In the genomic region with DNA sequence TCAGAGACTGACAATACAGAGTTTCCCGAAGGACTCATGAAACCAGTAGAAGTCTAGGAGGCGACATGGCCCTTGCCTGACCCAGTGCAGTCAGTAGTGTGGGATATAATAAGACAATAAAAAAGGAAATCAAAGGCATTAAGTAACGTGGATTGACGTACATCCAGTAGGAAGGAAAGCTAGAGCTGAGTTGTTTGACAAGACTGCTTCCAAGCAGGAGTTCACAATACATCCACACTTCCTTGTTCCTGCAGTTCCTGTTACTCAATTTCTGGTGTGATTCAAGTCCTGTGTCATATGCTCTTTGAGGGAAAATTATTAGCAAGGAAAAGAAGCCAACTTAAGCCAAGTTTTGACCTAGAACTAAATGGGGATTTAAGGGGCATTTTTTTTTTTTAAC, we compare ENCODE assay signal across 7 mouse cellular contexts. TPM values are rescaled to one million over a fixed set of nuclear protein-coding genes. Genes with fewer than 3 reads are reported as not detected.
DNase-seq lines count a peak whose midpoint lies in the region; ATAC-seq and TF ChIP-seq lines count a peak whose summit lies in the region.

No protein-coding gene starts in this region.

- no peak for TF ChIP-seq EP300 in MEL (IDR thresholded peaks at IDR 0.05; ENCODE audit: low read depth in 1 of 2, low read length in 2 of 2)

- H3K9ac ChIP-seq in MEL (ENCODE audit: control insufficient read depth, low read depth, low read length, poor library complexity, severe bottlenecking) = peak overlapping the region; percentile 85; the same call in 1 of the 2 replicates
- H3K9ac ChIP-seq in hindbrain, embryonic 14.5 days = peak overlapping the region; percentile 79

- H3K4me3 ChIP-seq in MEL (ENCODE audit: control insufficient read depth in 1 of 2, insufficient read depth in 1 of 2, low read depth in 2 of 2, low read length in 2 of 2) = peak overlapping the region in 1 of 2 experiments; percentile 89; a peak in 2 of 4 replicates
- peak overlapping the region; percentile 87; the same call in 1 of the 2 replicates for H3K4me3 ChIP-seq in embryonic facial prominence, embryonic 10.5 days
- peak overlapping the region; percentile 81 for H3K4me3 ChIP-seq in hindbrain, embryonic 14.5 days (replicated peaks; ENCODE audit: low read length)
- peak overlapping the region; percentile 79 for H3K4me3 ChIP-seq in macrophage (ENCODE audit: inconsistent target)

- peaks cover 0 to 36% of the 10 kb centered on the region in 2 experiments for H3K36me3 ChIP-seq in MEL (ENCODE audit: control insufficient read depth in 1 of 2, insufficient read depth in 2 of 2, low read length in 2 of 2)
- H3K36me3 ChIP-seq in embryonic facial prominence, embryonic 10.5 days (replicated peaks) = 0 out of 2 replicates have a peak, but pooled peaks cover 12% of the 10 kb centered on the region
- no peaks in the 10 kb centered on the region for H3K36me3 ChIP-seq in hindbrain, embryonic 14.5 days (replicated peaks; ENCODE audit: control insufficient read depth, insufficient read depth)
- no peaks in the 10 kb centered on the region for H3K36me3 ChIP-seq in macrophage (ENCODE audit: inconsistent target)

- 88% methylated on average over 4 of the region's 4 CpGs for WGBS in embryonic facial prominence, embryonic 10.5 days
- 73% methylated on average over 4 of the region's 4 CpGs for WGBS in hindbrain, embryonic 14.5 days
- WGBS in macrophage (ENCODE audit: missing documents) = 53% methylated on average over 3 of the region's 4 CpGs

- H3K27ac ChIP-seq in MEL (ENCODE audit: control insufficient read depth, low read depth, low read length) (no peak overlapping the region), macrophage (peak overlapping the region; percentile 70)
- H3K27ac ChIP-seq in embryonic facial prominence, embryonic 10.5 days (replicated peaks) = no peak overlapping the region
- H3K27ac ChIP-seq in hindbrain, embryonic 14.5 days = no peak overlapping the region

- peak overlapping the region; percentile 72 for H3K4me2 ChIP-seq in hindbrain, embryonic 14.5 days (replicated peaks)

- H3K79me2 ChIP-seq in MEL (ENCODE audit: control insufficient read depth, insufficient read depth, low read length, poor library complexity) (peaks cover 60% of the 10 kb centered on the region), macrophage (ENCODE audit: inconsistent target) (peaks cover 66% of the 10 kb centered on the region)

- no peak for TF ChIP-seq POLR2A in MEL (IDR thresholded peaks at IDR 0.05; ENCODE audit: control insufficient read depth in 1 of 2, insufficient read depth in 1 of 2, low read depth in 1 of 2, low read length in 2 of 2, poor library complexity in 1 of 2)

- H3K9me3 ChIP-seq in MEL (replicated peaks; ENCODE audit: insufficient read depth, low read length) = no peaks in the 10 kb centered on the region
- no peaks in the 10 kb centered on the region for H3K9me3 ChIP-seq in embryonic facial prominence, embryonic 10.5 days
- no peaks in the 10 kb centered on the region for H3K9me3 ChIP-seq in hindbrain, embryonic 14.5 days (ENCODE audit: control insufficient read depth, low read length)

- no peak for ATAC-seq in hindbrain, embryonic 14.5 days (ENCODE audit: low FRiP score)

- TF ChIP-seq CTCF in MEL (IDR thresholded peaks at IDR 0.05 in 2 of 3, conservative IDR thresholded peaks at IDR 0.05 in 1 of 3; ENCODE audit: control insufficient read depth in 1 of 3, insufficient read depth in 1 of 3, low read depth in 2 of 3, low read length in 3 of 3, poor library complexity in 1 of 3, severe bottlenecking in 1 of 3) = no peak

- no peak for DNase-seq in MEL (ENCODE audit: low read depth, low spot score)
- no peak for DNase-seq in embryonic facial prominence, embryonic 10.5 days (ENCODE audit: low spot score)
- DNase-seq in hindbrain, embryonic 14.5 days (ENCODE audit: low spot score) = no peak
- DNase-seq in spleen, postnatal 10 days (ENCODE audit: low spot score in 2 of 2) = no peak
- DNase-seq in yolk sac, embryonic 10.5 days (ENCODE audit: low spot score) = no peak
- DNase-seq in left cerebral cortex, postnatal 14 days (ENCODE audit: low spot score in 2 of 2) = no peak

- H3K27me3 ChIP-seq in MEL (ENCODE audit: control insufficient read depth in 1 of 2, insufficient read depth in 2 of 2, low read length in 2 of 2) = no peaks in the 10 kb centered on the region
- H3K27me3 ChIP-seq in embryonic facial prominence, embryonic 10.5 days (replicated peaks; ENCODE audit: low read depth, poor library complexity, severe bottlenecking) = no peaks in the 10 kb centered on the region
- H3K27me3 ChIP-seq in hindbrain, embryonic 14.5 days (ENCODE audit: control insufficient read depth, insufficient read depth, low read length) = no peaks in the 10 kb centered on the region

- peaks cover 10 to 14% of the 10 kb centered on the region in 2 experiments for H3K4me1 ChIP-seq in MEL (ENCODE audit: control insufficient read depth in 1 of 2, insufficient read depth in 2 of 2, low read length in 2 of 2)
- H3K4me1 ChIP-seq in embryonic facial prominence, embryonic 10.5 days = peaks cover 16% of the 10 kb centered on the region
- peaks cover 30% of the 10 kb centered on the region for H3K4me1 ChIP-seq in hindbrain, embryonic 14.5 days (replicated peaks; ENCODE audit: control insufficient read depth, insufficient read depth, low read length)

- TF ChIP-seq RAD21 in MEL (IDR thresholded peaks at IDR 0.05; ENCODE audit: low read depth, low read length) = no peak

- intact Hi-C loops in left cerebral cortex, postnatal 14 days (cut with DNase I) = loop anchor here (5.0 to 10.0 kb wide), 2 partner anchors 273 to 925 kb away; partner anchors contain the start of gene Slc35f1

TF ChIP-seq in MEL, 35 proteins besides CTCF, POLR2A, EP300 and RAD21:
- no peak for TF ChIP-seq JUND (IDR thresholded peaks at IDR 0.05; ENCODE audit: low read depth, low read length)
- no peak for TF ChIP-seq CHD2 (IDR thresholded peaks at IDR 0.05; ENCODE audit: low read length)
- no peak for TF ChIP-seq GATA1 (IDR thresholded peaks at IDR 0.05; ENCODE audit: low read depth, low read length)
- no peak for TF ChIP-seq RCOR1 (IDR thresholded peaks at IDR 0.05; ENCODE audit: low read depth, low read length)
- no peak for TF ChIP-seq MYB (IDR thresholded peaks at IDR 0.05; ENCODE audit: low read depth, low read length)
- TF ChIP-seq SMC3 (IDR thresholded peaks at IDR 0.05; ENCODE audit: low read depth, low read length) = no peak
- TF ChIP-seq HCFC1 (IDR thresholded peaks at IDR 0.05; ENCODE audit: low read depth, low read length) = no peak
- no peak for TF ChIP-seq MXI1 (IDR thresholded peaks at IDR 0.05; ENCODE audit: low read depth, low read length)
- no peak for TF ChIP-seq CHD1 (IDR thresholded peaks at IDR 0.05; ENCODE audit: low read depth, low read length)
- no peak for TF ChIP-seq TAL1 (IDR thresholded peaks at IDR 0.05; ENCODE audit: low read length)
- TF ChIP-seq ETS1 (IDR thresholded peaks at IDR 0.05; ENCODE audit: low read depth, low read length) = no peak
- no peak for TF ChIP-seq POLR2AphosphoS2 (IDR thresholded peaks at IDR 0.05; ENCODE audit: low read length)
- TF ChIP-seq NELFE (IDR thresholded peaks at IDR 0.05; ENCODE audit: low read depth, low read length) = no peak
- no peak for TF ChIP-seq KAT2A (conservative IDR thresholded peaks at IDR 0.05; ENCODE audit: low read depth, low read length)

RNA-seq across cellular contexts. Expression of gene Nus1, which starts 2.1 kb away (rescaled TPM):
- 24.8 and 25.6 TPM in 2 replicates for total RNA-seq in MEL (2012; rRNA removed)
- polyA plus RNA-seq in MEL (2012; ENCODE audit: insufficient read depth in 1 of 2, insufficient read length in 2 of 2, low read depth in 1 of 2, low replicate concordance in 2 of 2, missing spikeins in 1 of 2) (10 to 100 TPM; 43.5 to 52.4 TPM), macrophage (2018) (44.4 to 79.7 TPM (median 58.4 TPM) in 3 replicates)
- polyA plus RNA-seq in embryonic facial prominence, embryonic 10.5 days (2016; fragmentation: Nextera tagmentation; extraction: Ambion mirVana) = 13.3 and 13.7 TPM in 2 replicates
- polyA plus RNA-seq in hindbrain, embryonic 14.5 days (2014; fragmentation: Nextera tagmentation; extraction: Ambion mirVana) = 24.8 and 25.1 TPM in 2 replicates
- total RNA-seq in macrophage (2018; cell fraction: chromatin; rRNA removed) = 10 to 100 TPM; 21.0 to 66.6 (median 48.2) TPM
- total RNA-seq in macrophage (2018; cell fraction: cytosol; rRNA removed) = 10 to 100 TPM; 48.6 to 84.1 (median 65.0) TPM
- 10 to 100 TPM; 34.2 to 85.1 (median 52.7) TPM for total RNA-seq in macrophage (2018; cell fraction: nucleus; rRNA removed)
- 10 to 100 TPM; 61.3 to 68.3 TPM for total RNA-seq in left cerebral cortex, postnatal 14 days (2021)

RNA-seq across cellular contexts. Expression of gene Nepn, which starts 30.6 kb away (rescaled TPM):
- 0.12 and 0.13 TPM in 2 replicates for total RNA-seq in MEL (2012; rRNA removed)
- polyA plus RNA-seq in MEL (2012; ENCODE audit: insufficient read depth in 1 of 2, insufficient read length in 2 of 2, low read depth in 1 of 2, low replicate concordance in 2 of 2, missing spikeins in 1 of 2) (under 1 TPM in 1 of 2 experiments, not detected in 1; 0.17 TPM), macrophage (2018) (not detected in 3 replicates)
- not detected in 2 replicates for polyA plus RNA-seq in embryonic facial prominence, embryonic 10.5 days (2016; fragmentation: Nextera tagmentation; extraction: Ambion mirVana)
- polyA plus RNA-seq in hindbrain, embryonic 14.5 days (2014; fragmentation: Nextera tagmentation; extraction: Ambion mirVana) = not detected in 2 replicates
- total RNA-seq in macrophage (2018; cell fraction: chromatin; rRNA removed) = not detected
- under 1 TPM in 1 of 26 experiments, not detected in 25; 0.09 TPM for total RNA-seq in macrophage (2018; cell fraction: cytosol; rRNA removed)
- total RNA-seq in macrophage (2018; cell fraction: nucleus; rRNA removed) = not detected
- total RNA-seq in left cerebral cortex, postnatal 14 days (2021) = not detected

RNA-seq across cellular contexts. Expression of gene Gopc, which starts 37.5 kb away (rescaled TPM):
- total RNA-seq in MEL (2012; rRNA removed) = 6.2 and 6.4 TPM in 2 replicates
- polyA plus RNA-seq in MEL (2012; ENCODE audit: insufficient read depth in 1 of 2, insufficient read length in 2 of 2, low read depth in 1 of 2, low replicate concordance in 2 of 2, missing spikeins in 1 of 2) (1 to 10 TPM in 1 of 2 experiments, not detected in 1; 8.2 TPM), macrophage (2018) (14.8 to 20.4 TPM (median 19.9 TPM) in 3 replicates)
- polyA plus RNA-seq in embryonic facial prominence, embryonic 10.5 days (2016; fragmentation: Nextera tagmentation; extraction: Ambion mirVana) = 18.3 and 19.6 TPM in 2 replicates
- 26.1 and 27.4 TPM in 2 replicates for polyA plus RNA-seq in hindbrain, embryonic 14.5 days (2014; fragmentation: Nextera tagmentation; extraction: Ambion mirVana)
- total RNA-seq in macrophage (2018; cell fraction: chromatin; rRNA removed) = 10 to 100 TPM in 25 of 26 experiments, 1 to 10 TPM in 1; 8.4 to 50.3 (median 26.0) TPM
- 10 to 100 TPM in 25 of 26 experiments, 1 to 10 TPM in 1; 9.4 to 22.1 (median 17.7) TPM for total RNA-seq in macrophage (2018; cell fraction: cytosol; rRNA removed)
- 10 to 100 TPM in 25 of 26 experiments, 1 to 10 TPM in 1; 9.7 to 47.5 (median 21.5) TPM for total RNA-seq in macrophage (2018; cell fraction: nucleus; rRNA removed)
- total RNA-seq in left cerebral cortex, postnatal 14 days (2021) = 10 to 100 TPM; 51.1 to 52.7 TPM
